Mouse (Mus musculus): ENCODE measurements around the gene Ffar3.
"Not testable (repeated sequence)": the region's sequence is repeated elsewhere in the genome, so short reads cannot be mapped to it uniquely, and the experiment has no call there.

Ffar3 gene

GRCm38 (mm10) chr7:30844676-30845297, 11.2 kb downstream of the Ffar3 start:
- DNase-seq (ENCODE audit: low read depth, low spot score) = no peak

GRCm38 (mm10) chr7:30842092-30842491, 13.9 kb downstream of the Ffar3 start:
- DNase-seq (ENCODE audit: low read depth, low spot score) = no peak

DNA sequence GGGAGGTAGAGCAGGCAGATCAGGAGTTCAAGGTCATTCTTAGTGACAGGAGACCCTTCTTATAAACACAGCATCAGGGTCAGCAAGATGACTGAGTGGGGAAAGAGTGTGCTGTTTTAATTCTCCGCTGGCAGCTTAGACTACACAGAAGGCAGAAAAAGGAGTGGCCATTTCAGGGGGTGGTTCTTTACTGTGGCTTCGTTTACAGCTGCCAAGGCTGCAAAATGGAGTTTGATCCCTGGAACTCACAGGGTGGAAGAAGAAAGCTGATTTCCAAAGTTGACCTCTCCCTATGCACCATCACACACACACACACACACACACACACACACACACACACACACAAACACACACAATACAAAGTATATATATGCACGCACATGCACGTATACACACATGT, 14.6 kb downstream of the Ffar3 start:
- no peak for DNase-seq (ENCODE audit: low read depth, low spot score)

DNA sequence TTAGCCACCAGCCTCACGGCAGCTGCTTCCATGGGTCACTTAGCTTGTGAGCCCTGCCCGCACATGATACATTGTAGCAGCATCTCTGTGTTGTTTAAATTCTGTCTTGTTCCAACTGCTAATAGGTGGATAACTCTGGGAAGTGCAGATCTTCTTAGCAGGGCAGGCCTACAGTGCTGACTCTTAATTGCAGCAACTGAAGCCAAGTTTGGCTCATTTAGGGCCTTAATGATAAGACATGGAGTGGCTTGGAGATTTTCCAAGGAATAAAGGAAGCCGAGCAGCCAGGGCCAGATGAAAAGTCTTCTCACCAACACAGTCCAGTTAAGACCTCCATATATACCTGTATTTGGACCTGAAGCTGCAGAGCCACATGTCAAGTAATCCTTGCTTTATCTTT, 15.7 kb downstream of the Ffar3 start:
- no peak for DNase-seq (ENCODE audit: low read depth, low spot score)

- DNase-seq (ENCODE audit: low read depth, low spot score) = no peak
Measured at GRCm38 (mm10) chr7:30837277-30837676, 18.7 kb downstream of the Ffar3 start.

DNA sequence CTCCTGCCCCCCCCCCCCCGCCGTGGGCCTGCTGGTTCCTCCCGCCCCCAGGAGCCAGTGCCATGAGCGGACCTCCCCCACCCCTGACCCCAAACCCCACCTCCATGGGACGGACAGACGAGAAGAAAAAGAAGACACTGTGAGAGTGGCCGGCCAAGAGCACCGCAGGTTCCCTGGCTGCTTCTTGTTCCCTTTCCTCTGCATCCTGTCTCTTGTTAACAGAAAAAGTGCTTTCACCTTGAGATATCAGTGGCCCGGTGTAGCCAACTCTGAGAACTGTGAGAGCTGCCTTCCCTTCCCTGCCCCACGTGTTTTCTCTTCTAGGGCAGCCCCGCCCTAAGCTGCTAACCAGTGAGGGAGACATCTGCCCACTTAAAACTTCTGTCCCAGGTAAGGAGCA, 23.3 kb downstream of the Ffar3 start:
- DNase-seq (ENCODE audit: low read depth, low spot score) = not testable (repeated sequence)

- no peak for DNase-seq (ENCODE audit: low read depth, low spot score)
Measured at GRCm38 (mm10) chr7:30832261-30832660, 23.7 kb downstream of the Ffar3 start.

DNA sequence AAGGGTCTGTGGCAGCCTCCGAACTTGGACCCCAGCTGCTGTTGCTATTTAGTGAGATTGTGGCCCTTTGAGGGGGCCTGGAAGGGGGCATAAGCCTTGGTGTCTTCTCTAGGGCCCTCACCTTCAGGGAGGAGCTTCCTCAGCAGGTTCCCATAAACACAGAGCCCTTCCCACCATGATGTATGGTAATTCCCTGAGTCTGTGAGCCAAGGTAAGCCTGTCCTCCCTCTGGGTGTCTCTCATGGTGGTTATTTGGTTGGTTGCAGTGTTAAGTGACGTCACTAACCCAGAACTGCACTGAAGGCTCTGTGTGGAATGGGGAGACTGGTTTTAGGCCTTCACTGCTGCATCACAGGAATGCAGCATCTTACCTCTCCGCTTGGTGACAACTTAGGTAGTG, 26.6 kb downstream of the Ffar3 start:
- DNase-seq (ENCODE audit: low read depth, low spot score) = no peak

- not testable (repeated sequence) for DNase-seq (ENCODE audit: low read depth, low spot score)
Measured at GRCm38 (mm10) chr7:30828871-30829270, 27.1 kb downstream of the Ffar3 start.

- no peak for DNase-seq (ENCODE audit: low read depth, low spot score)
Measured at GRCm38 (mm10) chr7:30826660-30827059, 29.3 kb downstream of the Ffar3 start.

- no peak for DNase-seq (ENCODE audit: low read depth, low spot score)
Measured at GRCm38 (mm10) chr7:30824306-30824705, 31.7 kb downstream of the Ffar3 start.

- DNase-seq (ENCODE audit: low read depth, low spot score) = no peak
Measured at GRCm38 (mm10) chr7:30823675-30824074, 32.3 kb downstream of the Ffar3 start, which contains the start of gene Ffar2. Gene Ffar2, minus strand, starts transcription at chr7:30823775.

DNA sequence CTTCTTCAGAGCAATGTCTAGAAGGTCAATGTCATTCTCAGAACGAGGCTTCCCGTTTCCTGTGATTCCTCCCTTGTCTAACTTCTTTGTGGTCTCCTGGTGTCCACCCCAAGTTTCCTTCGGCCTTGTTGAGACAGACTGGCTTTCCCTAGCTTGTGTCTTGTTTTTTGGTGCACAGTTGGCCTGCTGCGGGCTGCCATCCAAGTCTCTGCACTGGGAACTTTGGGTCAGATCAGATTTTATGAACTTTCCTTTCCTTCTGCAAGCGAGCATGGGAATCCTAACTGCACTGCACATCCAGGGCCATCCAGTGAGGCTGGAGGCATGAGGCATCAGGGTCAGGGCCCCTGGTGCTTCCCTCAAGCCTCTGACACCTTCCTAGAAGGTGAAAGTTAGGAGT, 34.4 kb downstream of the Ffar3 start:
- no peak for DNase-seq (ENCODE audit: low read depth, low spot score)

DNA sequence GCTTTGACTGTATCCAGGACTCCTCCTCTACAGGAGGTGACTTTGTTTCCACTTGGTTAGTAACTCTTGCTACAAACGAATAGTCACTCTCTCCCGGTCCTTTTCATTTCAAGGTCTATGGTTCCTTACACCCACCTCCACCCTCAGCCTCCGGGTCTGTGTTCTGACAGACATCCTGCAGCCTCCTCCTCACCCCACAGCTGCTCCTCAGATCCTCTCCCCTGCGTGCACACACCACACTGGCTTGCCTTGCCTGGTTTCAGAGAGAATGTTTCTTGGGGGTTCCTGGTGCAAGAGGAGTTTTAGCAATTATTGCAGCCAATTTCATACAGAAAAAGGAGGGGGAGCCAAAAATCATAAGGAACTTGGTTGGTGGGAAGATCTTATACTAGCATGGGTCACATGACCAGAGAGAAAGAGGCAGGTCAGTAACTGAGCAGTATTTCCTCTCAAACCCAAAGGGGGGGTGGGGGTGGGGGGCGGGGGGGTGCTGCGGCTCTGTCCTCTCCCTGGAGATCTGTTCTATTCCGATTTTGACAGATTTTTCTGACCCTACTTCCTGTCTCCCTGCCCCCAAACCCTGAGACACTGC, 35.0 kb downstream of the Ffar3 start:
- DNase-seq (ENCODE audit: low read depth, low spot score) = no peak

GRCm38 (mm10) chr7:30820131-30820530, 35.8 kb downstream of the Ffar3 start:
- DNase-seq (ENCODE audit: low read depth, low spot score) = no peak

GRCm38 (mm10) chr7:30812291-30812807, 43.6 kb downstream of the Ffar3 start:
- no peak for DNase-seq (ENCODE audit: low read depth, low spot score)

- no peak for DNase-seq (ENCODE audit: low read depth, low spot score)
Measured at GRCm38 (mm10) chr7:30811757-30812290, 44.2 kb downstream of the Ffar3 start.

DNA sequence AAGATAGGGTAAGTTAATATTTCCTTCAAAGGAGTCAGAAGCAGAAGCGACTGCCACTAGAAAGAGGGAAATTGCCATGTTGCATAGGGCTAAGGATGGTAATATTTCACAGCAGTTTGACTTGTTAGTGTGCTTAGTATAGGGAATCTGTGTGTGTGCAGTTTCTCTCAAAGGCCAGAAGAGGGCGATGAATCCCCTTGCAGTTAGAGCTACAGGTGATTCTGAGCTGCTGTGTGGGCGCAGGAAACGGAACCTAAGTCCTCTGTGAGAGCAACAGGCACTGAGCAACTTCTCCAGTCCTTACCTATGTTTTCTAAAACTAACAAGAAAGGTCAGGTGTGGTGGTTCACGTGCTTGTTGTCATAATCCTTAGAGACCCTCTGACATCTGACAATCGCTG, 45.7 kb downstream of the Ffar3 start:
- DNase-seq (ENCODE audit: low read depth, low spot score) = no peak

GRCm38 (mm10) chr7:30805924-30806323, 50.1 kb downstream of the Ffar3 start:
- no peak for DNase-seq (ENCODE audit: low read depth, low spot score)
